Mouse (Mus musculus): ENCODE data around the gene Coa6. TPM values are rescaled to one million over a fixed set of nuclear protein-coding genes. Genes with fewer than 3 reads are reported as not detected.

Coa6 gene
- polyA plus RNA-seq, 1 experiment from 2014 or later, result 46.8 TPM

- Histone ChIP-seq H3K9me3 (replicated peaks) (no peaks in the 10 kb centered on the region), H3K27me3 (replicated peaks) (0 out of 2 replicates have a peak, but pooled peaks cover 3% of the 10 kb centered on the region), H3K9ac (replicated peaks) (peak overlapping the region; percentile 56), H3K4me3 (replicated peaks) (peak overlapping the region; percentile 68), H3K36me3 (peaks cover 18% of the 10 kb centered on the region), H3K27ac (replicated peaks) (peak overlapping the region; percentile 92), H3K4me1 (peaks cover 24% of the 10 kb centered on the region), H3K4me2 (peak overlapping the region; percentile 74)
- ATAC-seq (ENCODE audit: low FRiP score), result no peak; the same call in 1 of the 2 replicates
- WGBS, result 13% methylated on average over 16 of the region's 16 CpGs
These were observed 51.5 kb downstream of the Coa6 start for GRCm38 (mm10) chr8:126473802-126474298.

GRCm38 (mm10) chr8:126474299-126475187 lies 52.2 kb downstream of the Coa6 start, which contains the start of gene Tarbp1:
Gene Tarbp1, minus strand, starts transcription at chr8:126475065.
- H3K36me3 ChIP-seq, result peaks cover 13% of the 10 kb centered on the region
- peak within 1 kb of the TSS; percentile 68 for H3K4me3 ChIP-seq (replicated peaks)
- H3K4me2 ChIP-seq, result peak within 1 kb of the TSS; percentile 74
- peak; percentile 95 for ATAC-seq (ENCODE audit: low FRiP score)
- H3K9me3 ChIP-seq (replicated peaks), result no peaks in the 10 kb centered on the region
- H3K9ac ChIP-seq (replicated peaks), result peak within 1 kb of the TSS; percentile 56
- 0 out of 2 replicates have a peak, but pooled peaks cover 3% of the 10 kb centered on the region for H3K27me3 ChIP-seq (replicated peaks)
- WGBS, result under 1% methylated on average over 124 of the region's 124 CpGs
- H3K27ac ChIP-seq (replicated peaks), result peak within 1 kb of the TSS; percentile 92
- peaks cover 24% of the 10 kb centered on the region for H3K4me1 ChIP-seq

Other genes starting within 250 kb of the Coa6 start
- gene Slc35f3, start 124.0 kb upstream of the Coa6 start, polyA plus RNA-seq (2015; fragmentation: Nextera tagmentation; extraction: Ambion mirVana), result 4.8 and 5.3 TPM in 2 replicates
- gene Tarbp1, start 52.5 kb downstream of the Coa6 start, polyA plus RNA-seq (2015; fragmentation: Nextera tagmentation; extraction: Ambion mirVana), result 1.6 and 2.0 TPM in 2 replicates
- 9.8 and 10.4 TPM in 2 replicates for gene Irf2bp2, start 171.5 kb downstream of the Coa6 start, polyA plus RNA-seq (2015; fragmentation: Nextera tagmentation; extraction: Ambion mirVana)